9 mouse cellular contexts compared by ENCODE assay signal in genomic region chr5:28293990-28294389, GRCm38 (mm10). TPM values are rescaled to one million over a fixed set of nuclear protein-coding genes. Genes with fewer than 3 reads are reported as not detected.
DNase-seq lines count a peak whose midpoint lies in the region; TF ChIP-seq lines count a peak whose summit lies in the region.
"Had no signal": no experiment of that assay in that cellular context is flagged by ENCODE, and none has a peak within 500 bp of the region (broad histone marks: within the 10 kb centered on the region; RNA-seq: fewer than 3 reads in every experiment).

No protein-coding gene starts in this region.

- 6% methylated on average over 6 of the region's 6 CpGs for WGBS in lung, adult 2 months

- DNase-seq in A20 (ENCODE audit: low read depth, low spot score) = peak; percentile 81
- DNase-seq in MN1 (ENCODE audit: low spot score) = peak; percentile 67
- DNase-seq in cerebellum, adult 9-11 months = peak; percentile 85
- peak; percentile 84 for DNase-seq in gastrocnemius, adult 18-20 months (ENCODE audit: low spot score)
- peak; percentile 78 to 94 for DNase-seq in kidney, postnatal 25 days
- DNase-seq in lung, adult 2 months = peak; percentile 90
- DNase-seq in right cerebral cortex, adult 18-20 months = peak; percentile 81
- peak; percentile 79 for DNase-seq in urinary bladder, postnatal 10 days (ENCODE audit: low spot score)

- H3K4me1 ChIP-seq in lung, adult 2 months (ENCODE audit: control insufficient read depth, insufficient read depth, low read length) = no peaks in the 10 kb centered on the region
- H3K4me1 ChIP-seq: hindbrain, embryonic 15.5 days had no signal

- no peak overlapping the region for H3K4me3 ChIP-seq in lung, adult 2 months (replicated peaks; ENCODE audit: extremely low read depth, low read depth, low read length)
- H3K4me3 ChIP-seq: hindbrain, embryonic 15.5 days had no signal

- peak; percentile 97 for TF ChIP-seq CTCF in lung, adult 2 months (IDR thresholded peaks at IDR 0.05; ENCODE audit: insufficient read depth, low read length)

- TF ChIP-seq POLR2A in lung, adult 2 months (IDR thresholded peaks at IDR 0.05; ENCODE audit: borderline replicate concordance, extremely low read depth, low read depth, low read length) = no peak

RNA-seq across cellular contexts. Expression of gene Rbm33, which starts 22.9 kb away (rescaled TPM):
- 10 to 100 TPM; 32.2 to 37.0 TPM for total RNA-seq in gastrocnemius, adult 18-20 months (2021)
- polyA plus RNA-seq in lung, adult 2 months (2012; rRNA removed) = 25.5 and 31.2 TPM in 2 replicates

RNA-seq across cellular contexts. Expression of gene Cnpy1, which starts 48.4 kb away (rescaled TPM):
- total RNA-seq in gastrocnemius, adult 18-20 months (2021) = not detected
- 0.03 and 0.04 TPM in 2 replicates for polyA plus RNA-seq in lung, adult 2 months (2012; rRNA removed)
